Mouse (Mus musculus): ENCODE results near the gene 4930564D02Rik. TPM values are rescaled to one million over a fixed set of nuclear protein-coding genes. Genes with fewer than 3 reads are reported as not detected.
A peak's percentile ranks its signal among the peaks of the same experiment; 100 is the strongest.

The 4930564D02Rik gene
- polyA plus RNA-seq, 1 experiment from 2014 or later = not detected

- H3K4me1 ChIP-seq = peaks cover 11% of the 10 kb centered on the region
- H3K4me3 ChIP-seq (replicated peaks) = no peak overlapping the region
- H3K27me3 ChIP-seq = no peaks in the 10 kb centered on the region
- no peak overlapping the region for H3K27ac ChIP-seq (replicated peaks)
- no peaks in the 10 kb centered on the region for H3K9me3 ChIP-seq (replicated peaks)
- no peak overlapping the region for H3K9ac ChIP-seq
- no peak for ATAC-seq (ENCODE audit: insufficient number of reproducible peaks, low FRiP score, low TSS enrichment, low read depth)
- no peak overlapping the region for H3K4me2 ChIP-seq (replicated peaks)
- 87% methylated on average over 5 of the region's 5 CpGs for WGBS
- H3K36me3 ChIP-seq = no peaks in the 10 kb centered on the region
Measured at GRCm38 (mm10) chr3:105043746-105044145, 22.9 kb upstream of the 4930564D02Rik start.

DNA sequence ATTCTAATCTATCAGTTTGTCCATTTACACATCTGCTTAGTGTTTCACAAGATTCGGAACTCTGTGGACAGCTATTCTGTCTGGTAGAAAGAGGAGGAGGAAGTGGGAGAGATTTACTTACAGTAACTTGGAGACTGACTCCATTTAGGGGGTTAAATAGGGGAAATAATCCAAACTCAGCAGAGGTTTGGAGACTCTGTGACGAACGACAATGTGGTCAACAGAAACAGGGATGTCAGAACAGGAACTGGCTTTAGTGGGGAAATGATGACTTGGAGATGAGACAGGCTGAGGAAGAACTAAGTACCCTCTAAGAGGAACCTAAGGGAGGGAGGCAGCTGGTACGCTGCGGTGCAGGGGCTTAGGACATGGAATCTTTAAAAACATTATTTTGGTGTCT, 19.8 kb upstream of the 4930564D02Rik start:
- no peak overlapping the region for H3K9ac ChIP-seq
- 70% methylated on average over 5 of the region's 5 CpGs for WGBS
- H3K4me3 ChIP-seq (replicated peaks) = no peak overlapping the region
- no peaks in the 10 kb centered on the region for H3K36me3 ChIP-seq
- no peaks in the 10 kb centered on the region for H3K27me3 ChIP-seq
- H3K4me1 ChIP-seq = peaks cover 15% of the 10 kb centered on the region
- no peak overlapping the region for H3K4me2 ChIP-seq (replicated peaks)
- ATAC-seq (ENCODE audit: insufficient number of reproducible peaks, low FRiP score, low TSS enrichment, low read depth) = no peak
- no peaks in the 10 kb centered on the region for H3K9me3 ChIP-seq (replicated peaks)
- H3K27ac ChIP-seq (replicated peaks) = no peak overlapping the region

DNA sequence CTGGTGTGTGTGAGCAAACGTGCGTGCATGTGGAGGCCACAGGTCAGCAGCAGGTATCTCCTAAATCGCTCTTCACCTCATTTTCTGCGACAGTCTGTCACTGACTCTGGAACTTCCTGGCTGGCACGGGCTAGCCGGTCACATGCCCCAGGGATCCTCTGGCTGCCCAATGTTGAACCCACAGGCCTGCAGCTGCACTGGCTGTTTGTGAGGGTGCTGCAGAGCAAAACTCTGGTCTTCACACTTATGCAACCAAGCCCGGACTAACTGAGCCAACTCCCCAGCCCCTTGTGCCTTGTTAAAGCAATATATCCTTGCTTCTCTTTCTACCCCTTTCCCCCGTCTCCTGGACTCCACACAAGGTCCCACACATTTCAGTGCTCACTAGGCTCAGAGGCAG, 19.0 kb upstream of the 4930564D02Rik start:
- H3K36me3 ChIP-seq = no peaks in the 10 kb centered on the region
- WGBS = 63% methylated on average over 8 of the region's 8 CpGs
- H3K4me2 ChIP-seq (replicated peaks) = no peak overlapping the region
- ATAC-seq (ENCODE audit: insufficient number of reproducible peaks, low FRiP score, low TSS enrichment, low read depth) = no peak
- H3K4me3 ChIP-seq (replicated peaks) = no peak overlapping the region
- peaks cover 18% of the 10 kb centered on the region for H3K4me1 ChIP-seq
- H3K9me3 ChIP-seq (replicated peaks) = no peaks in the 10 kb centered on the region
- no peak overlapping the region for H3K27ac ChIP-seq (replicated peaks)
- H3K9ac ChIP-seq = no peak overlapping the region
- H3K27me3 ChIP-seq = no peaks in the 10 kb centered on the region

GRCm38 (mm10) chr3:105049848-105050247, 16.8 kb upstream of the 4930564D02Rik start:
- Histone ChIP-seq H3K27ac (replicated peaks) (no peak overlapping the region), H3K4me2 (replicated peaks) (no peak overlapping the region), H3K4me1 (peaks cover 21% of the 10 kb centered on the region), H3K27me3 (no peaks in the 10 kb centered on the region), H3K9me3 (replicated peaks) (no peaks in the 10 kb centered on the region), H3K36me3 (no peaks in the 10 kb centered on the region), H3K4me3 (replicated peaks) (no peak overlapping the region), H3K9ac (no peak overlapping the region)
- 62% methylated on average over 6 of the region's 6 CpGs for WGBS
- no peak for ATAC-seq (ENCODE audit: insufficient number of reproducible peaks, low FRiP score, low TSS enrichment, low read depth)

GRCm38 (mm10) chr3:105051103-105051502, 15.5 kb upstream of the 4930564D02Rik start:
- Histone ChIP-seq H3K4me2 (replicated peaks) (peak overlapping the region; percentile 74), H3K9ac (no peak overlapping the region), H3K4me1 (peaks cover 21% of the 10 kb centered on the region), H3K27me3 (no peaks in the 10 kb centered on the region), H3K36me3 (no peaks in the 10 kb centered on the region), H3K4me3 (replicated peaks) (peak overlapping the region; percentile 92), H3K27ac (replicated peaks) (no peak overlapping the region), H3K9me3 (replicated peaks) (no peaks in the 10 kb centered on the region)
- 24% methylated on average over 2 of the region's 2 CpGs for WGBS
- ATAC-seq (ENCODE audit: insufficient number of reproducible peaks, low FRiP score, low TSS enrichment, low read depth) = no peak

DNA sequence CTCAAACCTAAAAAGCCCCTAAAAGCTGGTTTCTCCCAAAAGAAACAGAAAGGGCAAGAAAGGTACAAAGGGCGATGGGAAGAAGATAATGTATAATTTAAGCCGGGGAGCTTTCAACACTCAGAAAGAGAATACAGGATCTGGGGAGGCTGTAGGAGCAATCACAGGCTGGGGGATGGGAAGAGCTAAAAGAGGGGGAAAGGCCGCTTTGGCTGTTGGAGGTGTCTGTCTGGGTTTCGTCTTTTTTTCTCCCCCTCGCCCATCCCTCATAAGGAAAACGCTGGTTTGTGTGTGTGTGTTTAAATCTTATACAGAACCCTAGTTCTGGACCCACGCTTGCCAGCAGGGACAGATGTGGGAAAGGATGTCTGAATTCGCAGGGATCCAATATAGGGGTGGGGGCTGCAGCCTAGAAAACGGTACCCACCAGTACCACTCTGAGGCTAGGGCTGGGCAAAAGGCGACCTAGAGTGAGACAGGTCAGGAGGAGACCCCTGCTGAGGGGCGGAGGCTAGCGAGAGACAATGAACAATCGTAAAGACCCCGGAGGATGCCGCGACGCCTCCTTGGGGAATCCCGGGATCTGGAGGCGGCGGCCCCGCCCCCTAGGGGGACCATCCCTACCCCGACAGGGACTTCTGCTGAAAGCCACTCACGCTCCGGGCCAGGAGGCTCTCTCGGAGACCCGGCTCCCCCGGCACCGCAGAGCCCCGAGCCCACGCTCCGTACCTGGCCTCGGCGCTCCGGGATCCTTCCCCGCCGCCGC, 14.3 kb upstream of the 4930564D02Rik start:
- Histone ChIP-seq H3K9ac (peak overlapping the region; percentile 77), H3K9me3 (replicated peaks) (no peaks in the 10 kb centered on the region), H3K4me1 (peaks cover 21% of the 10 kb centered on the region), H3K4me3 (replicated peaks) (peak overlapping the region; percentile 92), H3K27me3 (no peaks in the 10 kb centered on the region), H3K27ac (replicated peaks) (peak overlapping the region; percentile 84), H3K4me2 (replicated peaks) (peak overlapping the region; percentile 74), H3K36me3 (no peaks in the 10 kb centered on the region)
- peak; percentile 65 for ATAC-seq (ENCODE audit: insufficient number of reproducible peaks, low FRiP score, low TSS enrichment, low read depth)
- under 1% methylated on average over 37 of the region's 37 CpGs for WGBS

DNA sequence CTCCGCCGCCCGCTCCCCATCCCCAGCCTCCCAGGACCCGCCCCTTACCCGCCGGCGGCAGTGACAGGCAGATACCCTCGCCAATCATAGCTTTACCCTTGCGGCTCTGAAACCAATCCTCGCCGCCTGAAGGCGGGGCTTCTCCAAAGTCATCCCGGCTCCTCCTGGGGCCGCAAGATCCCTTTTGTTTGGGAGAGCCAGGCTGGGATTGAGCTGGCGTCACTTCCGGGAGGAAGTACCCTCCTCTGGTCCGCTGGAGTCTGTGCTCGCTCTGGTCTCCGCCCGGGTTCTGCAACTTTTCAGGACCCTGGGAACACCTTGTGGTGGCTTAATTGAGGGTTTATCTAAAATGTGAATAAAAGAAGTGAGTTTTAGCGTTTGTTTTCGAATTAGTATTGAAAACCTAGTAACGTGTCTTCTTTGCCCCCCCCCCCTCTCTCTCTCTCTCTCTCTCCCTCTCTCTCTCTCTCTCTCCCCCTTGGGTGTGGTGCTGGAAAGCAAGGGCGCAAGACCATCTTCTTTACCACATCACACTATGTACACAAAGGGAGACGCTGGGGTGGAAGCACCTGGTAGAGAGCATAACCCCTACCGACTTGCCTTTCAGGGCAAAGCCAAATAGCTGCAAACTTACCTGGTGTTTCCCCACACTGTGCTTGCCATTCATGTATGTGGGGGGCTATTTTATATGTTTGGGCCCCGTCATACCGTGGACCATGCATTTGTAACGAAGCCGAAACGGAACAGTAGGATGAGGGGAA, 13.5 kb upstream of the 4930564D02Rik start, which contains the start of gene Cttnbp2nl:
Cttnbp2nl (minus strand) TSS at position 210 of the 761 bp plus-strand sequence.
- H3K4me3 ChIP-seq (replicated peaks) = peak within 1 kb of the TSS; percentile 92
- peak within 1 kb of the TSS; percentile 84 for H3K27ac ChIP-seq (replicated peaks)
- H3K4me1 ChIP-seq = peaks cover 21% of the 10 kb centered on the region
- H3K27me3 ChIP-seq = no peaks in the 10 kb centered on the region
- 1% methylated on average over 31 of the region's 31 CpGs for WGBS
- ATAC-seq (ENCODE audit: insufficient number of reproducible peaks, low FRiP score, low TSS enrichment, low read depth) = peak; percentile 99
- H3K9me3 ChIP-seq (replicated peaks) = no peaks in the 10 kb centered on the region
- peak within 1 kb of the TSS; percentile 77 for H3K9ac ChIP-seq
- peak within 1 kb of the TSS; percentile 74 for H3K4me2 ChIP-seq (replicated peaks)
- H3K36me3 ChIP-seq = no peaks in the 10 kb centered on the region

- H3K27ac ChIP-seq (replicated peaks) = peak overlapping the region; percentile 84
- peak overlapping the region; percentile 28; the same call in 1 of the 2 replicates for H3K9ac ChIP-seq
- no peaks in the 10 kb centered on the region for H3K36me3 ChIP-seq
- peak overlapping the region; percentile 74 for H3K4me2 ChIP-seq (replicated peaks)
- ATAC-seq (ENCODE audit: insufficient number of reproducible peaks, low FRiP score, low TSS enrichment, low read depth) = no peak
- no peaks in the 10 kb centered on the region for H3K9me3 ChIP-seq (replicated peaks)
- peaks cover 25% of the 10 kb centered on the region for H3K4me1 ChIP-seq
- H3K4me3 ChIP-seq (replicated peaks) = peak overlapping the region; percentile 92
- no peaks in the 10 kb centered on the region for H3K27me3 ChIP-seq
- WGBS = 63% methylated on average over 4 of the region's 4 CpGs
Measured at GRCm38 (mm10) chr3:105053698-105054001, 13.0 kb upstream of the 4930564D02Rik start.

GRCm38 (mm10) chr3:105054952-105055351, 11.7 kb upstream of the 4930564D02Rik start:
- ATAC-seq (ENCODE audit: insufficient number of reproducible peaks, low FRiP score, low TSS enrichment, low read depth) = no peak
- WGBS = 53% methylated on average over 7 of the region's 7 CpGs
- H3K9ac ChIP-seq = no peak overlapping the region
- H3K27me3 ChIP-seq = peaks cover 8% of the 10 kb centered on the region; the same call in 1 of the 2 replicates
- peaks cover 30% of the 10 kb centered on the region for H3K4me1 ChIP-seq
- H3K4me2 ChIP-seq (replicated peaks) = no peak overlapping the region
- H3K36me3 ChIP-seq = no peaks in the 10 kb centered on the region
- H3K4me3 ChIP-seq (replicated peaks) = no peak overlapping the region
- H3K9me3 ChIP-seq (replicated peaks) = no peaks in the 10 kb centered on the region
- no peak overlapping the region for H3K27ac ChIP-seq (replicated peaks)

DNA sequence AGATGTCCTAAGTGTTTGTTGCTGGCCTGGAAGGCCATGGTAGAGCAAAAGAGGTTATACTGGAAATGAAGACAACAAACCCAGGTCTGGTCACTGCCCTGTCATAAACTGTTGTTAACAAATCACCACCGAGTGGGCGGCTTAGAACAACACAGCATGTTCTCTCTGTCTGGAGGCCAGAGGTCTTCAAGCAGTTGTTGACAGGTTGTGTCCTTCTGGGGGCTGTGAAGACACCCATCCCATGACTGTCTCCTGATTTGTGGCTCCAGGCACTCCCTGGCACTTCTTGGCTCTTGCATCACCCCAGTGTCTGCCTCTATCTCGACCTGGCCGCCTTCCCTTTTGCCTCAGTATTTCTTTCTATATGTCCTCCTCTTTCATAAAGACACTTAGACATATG, 11.0 kb upstream of the 4930564D02Rik start:
- no peak overlapping the region for H3K4me2 ChIP-seq (replicated peaks)
- H3K27ac ChIP-seq (replicated peaks) = no peak overlapping the region
- no peaks in the 10 kb centered on the region for H3K36me3 ChIP-seq
- no peak overlapping the region for H3K9ac ChIP-seq
- H3K4me1 ChIP-seq = peaks cover 28% of the 10 kb centered on the region
- ATAC-seq (ENCODE audit: insufficient number of reproducible peaks, low FRiP score, low TSS enrichment, low read depth) = no peak
- H3K9me3 ChIP-seq (replicated peaks) = no peaks in the 10 kb centered on the region
- peaks cover 8% of the 10 kb centered on the region; the same call in 1 of the 2 replicates for H3K27me3 ChIP-seq
- 69% methylated on average over 4 of the region's 4 CpGs for WGBS
- no peak overlapping the region for H3K4me3 ChIP-seq (replicated peaks)

GRCm38 (mm10) chr3:105058627-105059513, 7.8 kb upstream of the 4930564D02Rik start:
- ATAC-seq (ENCODE audit: insufficient number of reproducible peaks, low FRiP score, low TSS enrichment, low read depth) = 0 out of 2 replicates have a peak, but pooled peaks have one; percentile 25
- H3K27ac ChIP-seq (replicated peaks) = no peak overlapping the region
- peaks cover 11% of the 10 kb centered on the region; the same call in 1 of the 2 replicates for H3K27me3 ChIP-seq
- H3K4me2 ChIP-seq (replicated peaks) = peak overlapping the region; percentile 56
- peaks cover 9% of the 10 kb centered on the region; the same call in 1 of the 2 replicates for H3K4me1 ChIP-seq
- H3K4me3 ChIP-seq (replicated peaks) = peak overlapping the region; percentile 33
- H3K9ac ChIP-seq = no peak overlapping the region
- H3K9me3 ChIP-seq (replicated peaks) = no peaks in the 10 kb centered on the region
- 13% methylated on average over 25 of the region's 25 CpGs for WGBS
- H3K36me3 ChIP-seq = no peaks in the 10 kb centered on the region
